Mouse (Mus musculus) thymus, adult 2 months (tissue): ENCODE results near the gene Zfp207.

Experiments used
- CTCF ChIP-seq: fragments of 200-500 bp; IDR thresholded peaks from 2 replicates; pipeline ENCODE4 v1.5.1; 2012; ENCODE audit warnings: mild to moderate bottlenecking, control low read depth, low read length, moderate library complexity, borderline replicate concordance; ENCODE audit not compliant: control insufficient read depth, poor library complexity, insufficient read depth; ENCODE audit errors: extremely low read depth
- POLR2A ChIP-seq: fragments of 200-500 bp; IDR thresholded peaks from 2 replicates; pipeline ENCODE4 v1.6.1; 2012; ENCODE audit warnings: mild to moderate bottlenecking, low read length, control low read depth, moderate library complexity; ENCODE audit not compliant: control insufficient read depth, poor library complexity, insufficient read depth; ENCODE audit errors: extremely low read depth

DNA sequence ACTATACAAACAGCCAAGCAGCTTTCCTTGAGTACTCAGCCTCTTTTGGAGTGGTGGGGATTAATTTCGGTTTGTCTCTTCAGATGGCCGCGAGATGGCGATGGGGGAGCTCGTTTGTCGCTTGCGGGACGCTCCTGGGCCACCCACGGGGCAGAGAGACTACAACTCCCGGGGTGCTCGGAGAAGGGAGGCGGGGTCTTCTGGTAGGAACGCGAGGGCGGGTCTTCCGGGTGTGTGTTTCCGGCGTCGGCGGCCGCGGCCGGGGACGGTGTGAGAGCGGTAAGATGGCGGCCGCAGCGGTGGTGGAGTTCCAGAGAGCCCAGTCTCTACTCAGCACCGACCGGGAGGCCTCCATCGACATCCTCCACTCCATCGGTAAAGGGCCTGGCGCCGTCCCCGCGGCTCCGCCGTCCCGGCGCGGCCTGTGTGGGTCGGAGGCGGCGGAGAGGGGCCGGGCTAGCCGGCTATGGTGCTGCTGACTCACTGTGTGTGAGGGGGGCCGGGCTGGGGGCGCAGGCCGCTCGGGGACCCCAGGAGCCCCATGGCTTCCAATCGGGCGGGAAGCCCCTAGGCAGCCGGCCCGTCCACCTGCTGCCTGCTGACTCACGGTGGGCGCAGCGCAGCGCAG, 45.4 kb downstream of the Zfp207 start, which contains the start of gene Psmd11:
- TF ChIP-seq CTCF (peak; percentile 83; the same call in 1 of the 2 replicates), POLR2A (peak; percentile 67; the same call in 1 of the 2 replicates)
